Mouse (Mus musculus): ENCODE data around the gene Tmem217.

DNA sequence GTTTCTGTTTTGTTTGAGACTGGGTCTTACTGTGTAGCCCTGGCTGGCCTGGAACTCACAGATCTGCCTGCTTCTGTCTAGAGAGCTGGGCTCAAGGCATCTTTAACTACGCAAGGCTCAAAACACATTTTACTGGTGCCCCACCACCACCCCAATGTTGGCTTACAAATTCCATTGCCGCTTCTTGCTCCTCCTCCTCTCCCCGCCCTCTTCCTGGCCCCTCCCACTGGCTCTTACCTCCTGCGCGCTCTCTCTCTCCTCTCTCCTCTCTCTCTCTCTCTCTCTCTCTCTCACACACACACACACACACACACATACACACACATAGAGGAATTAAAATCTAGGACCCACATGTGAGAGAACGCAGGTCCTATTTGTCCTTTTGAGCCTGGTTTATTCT, 21.7 kb downstream of the Tmem217 start:
- no peak for TF ChIP-seq CTCF (IDR thresholded peaks at IDR 0.05; ENCODE audit: low read depth)
- no peak for TF ChIP-seq EP300 (IDR thresholded peaks at IDR 0.05; ENCODE audit: low read depth)
